Mouse (Mus musculus) frontal cortex, adult (tissue): ENCODE measurements around the gene Galnt7.
A peak's percentile ranks its signal among the peaks of the same experiment; 100 is the strongest.
"Not testable (repeated sequence)": the region's sequence is repeated elsewhere in the genome, so short reads cannot be mapped to it uniquely, and the experiment has no call there.

Experiments
- ATAC-seq: cut with Nextera tagmentation; 2 replicates; pipeline ENCODE4 v1.9.2; 2017; ENCODE audit warnings: mild to moderate bottlenecking, moderate library complexity, mixed read lengths; ENCODE audit not compliant: low TSS enrichment

Gene Galnt7

GRCm38 (mm10) chr8:57540110-57540838 is 112.6 kb downstream of the Galnt7 start:
- ATAC-seq, result peak; percentile 89

- no peak for ATAC-seq
Measured at GRCm38 (mm10) chr8:57538601-57539000, 114.2 kb downstream of the Galnt7 start.

- ATAC-seq, result no peak
Measured at GRCm38 (mm10) chr8:57536167-57536566, 116.7 kb downstream of the Galnt7 start.

GRCm38 (mm10) chr8:57534495-57534894 is 118.3 kb downstream of the Galnt7 start:
- no peak for ATAC-seq

GRCm38 (mm10) chr8:57533106-57533505 is 119.7 kb downstream of the Galnt7 start:
- ATAC-seq, result no peak

- ATAC-seq, result 0 out of 2 replicates have a peak, but pooled peaks have one; percentile 13
Measured at GRCm38 (mm10) chr8:57532223-57532622, 120.6 kb downstream of the Galnt7 start.

DNA sequence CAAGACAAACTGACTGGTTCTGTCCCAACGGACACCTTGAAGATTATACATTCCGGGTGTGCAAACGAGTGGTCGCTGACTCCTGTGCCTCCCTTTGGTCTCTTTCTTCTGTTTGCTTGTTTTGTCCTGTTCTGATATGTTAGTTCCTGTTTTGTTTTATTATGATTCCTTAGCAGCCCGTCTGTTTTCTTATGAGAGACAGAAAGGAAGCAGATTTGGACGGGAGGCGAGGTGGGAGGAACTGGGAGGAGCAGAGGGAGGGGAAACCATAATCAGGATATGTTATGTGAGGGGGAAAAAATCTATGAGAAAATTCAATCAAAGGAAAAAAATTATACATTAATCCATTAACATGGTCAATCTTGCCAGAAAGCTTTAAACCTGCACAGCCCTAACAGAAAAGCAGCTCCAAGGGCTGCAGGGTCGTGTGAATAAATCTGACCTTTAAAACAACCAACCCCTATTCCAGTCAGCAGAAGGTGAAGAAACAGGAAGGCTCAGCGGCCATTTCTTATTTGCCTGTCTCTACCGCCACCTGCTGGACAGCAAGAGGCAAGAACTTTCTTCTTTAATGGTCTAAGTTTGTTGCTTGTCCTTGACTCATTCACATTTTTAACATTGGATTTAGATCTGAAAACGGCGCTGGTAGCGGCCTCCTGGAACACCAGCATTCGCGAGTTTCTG is 122.0 kb downstream of the Galnt7 start:
- peak; percentile 90 for ATAC-seq

GRCm38 (mm10) chr8:57530238-57530637 is 122.6 kb downstream of the Galnt7 start:
- ATAC-seq, result no peak

DNA sequence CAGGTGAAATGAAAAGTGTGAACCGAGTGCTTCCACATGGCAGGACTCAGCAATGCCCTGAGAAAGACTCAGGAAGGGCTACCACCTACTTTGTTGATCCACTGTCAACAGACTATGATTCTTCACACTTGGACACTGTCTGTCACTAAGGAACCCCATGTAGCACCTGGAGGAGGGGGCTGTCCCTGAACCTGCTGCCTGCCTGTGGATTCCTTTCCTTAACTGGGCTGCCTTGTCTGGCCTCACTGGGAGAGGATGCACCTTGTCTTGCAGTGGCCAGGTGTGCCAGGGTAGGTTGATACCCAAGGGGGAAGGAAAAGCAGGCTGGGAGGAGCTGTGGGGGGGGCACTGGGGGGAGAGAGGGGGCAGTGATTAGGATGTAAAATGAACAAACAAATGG is 124.8 kb downstream of the Galnt7 start:
- no peak for ATAC-seq

GRCm38 (mm10) chr8:57520186-57520786 is 132.5 kb downstream of the Galnt7 start:
- ATAC-seq, result no peak

GRCm38 (mm10) chr8:57517723-57518122 is 135.1 kb downstream of the Galnt7 start:
- ATAC-seq, result no peak

GRCm38 (mm10) chr8:57516685-57517084 is 136.1 kb downstream of the Galnt7 start:
- not testable (repeated sequence) for ATAC-seq

- ATAC-seq, result not testable (repeated sequence)
Measured at GRCm38 (mm10) chr8:57513178-57513661, 139.6 kb downstream of the Galnt7 start.

GRCm38 (mm10) chr8:57512141-57513056 is 140.4 kb downstream of the Galnt7 start:
- peak; percentile 42; the same call in 1 of the 2 replicates for ATAC-seq

DNA sequence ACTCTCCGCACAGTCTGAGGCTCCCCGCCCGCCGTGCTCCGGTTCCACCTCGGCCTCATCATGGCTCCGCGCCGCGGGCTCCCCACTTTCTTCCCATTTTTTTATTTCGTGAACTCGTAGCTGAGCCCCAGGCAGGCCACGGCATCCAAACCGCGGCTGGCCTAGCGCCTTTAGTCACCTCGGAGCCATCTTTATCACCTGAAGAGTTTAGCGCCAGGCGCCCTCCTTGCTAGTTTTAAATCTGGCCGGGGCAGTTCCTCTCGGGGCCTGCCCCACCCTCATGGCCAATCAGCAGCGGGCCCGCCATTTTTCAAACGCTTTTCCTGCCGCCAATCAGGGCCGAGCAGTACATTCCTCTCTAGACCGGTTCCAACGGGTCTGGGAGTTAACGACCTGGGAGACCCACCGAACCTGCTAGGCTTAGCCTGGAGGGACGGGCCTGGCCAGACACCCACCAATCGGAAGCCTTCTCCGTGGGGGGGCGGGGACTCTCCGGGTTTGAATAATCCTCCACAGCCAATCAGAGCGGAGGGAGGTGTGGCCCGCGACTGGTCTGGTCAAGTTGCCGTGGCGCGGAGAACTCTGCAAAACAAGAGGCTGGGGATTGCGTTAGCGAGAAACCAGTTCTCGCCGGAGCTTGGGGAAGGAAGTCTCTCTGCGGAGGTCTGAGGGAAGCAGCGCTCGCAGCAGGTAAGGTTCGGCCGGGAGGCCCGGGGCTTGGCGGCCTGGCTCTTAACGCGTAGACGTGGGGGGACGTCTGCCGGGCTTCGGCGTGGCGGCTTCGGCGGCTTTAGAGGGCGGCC is 141.3 kb downstream of the Galnt7 start, which contains the start of gene Hmgb2:
Hmgb2 (plus strand) TSS at position 592 of the 803 bp plus-strand sequence.
- ATAC-seq, result peak; percentile 100

DNA sequence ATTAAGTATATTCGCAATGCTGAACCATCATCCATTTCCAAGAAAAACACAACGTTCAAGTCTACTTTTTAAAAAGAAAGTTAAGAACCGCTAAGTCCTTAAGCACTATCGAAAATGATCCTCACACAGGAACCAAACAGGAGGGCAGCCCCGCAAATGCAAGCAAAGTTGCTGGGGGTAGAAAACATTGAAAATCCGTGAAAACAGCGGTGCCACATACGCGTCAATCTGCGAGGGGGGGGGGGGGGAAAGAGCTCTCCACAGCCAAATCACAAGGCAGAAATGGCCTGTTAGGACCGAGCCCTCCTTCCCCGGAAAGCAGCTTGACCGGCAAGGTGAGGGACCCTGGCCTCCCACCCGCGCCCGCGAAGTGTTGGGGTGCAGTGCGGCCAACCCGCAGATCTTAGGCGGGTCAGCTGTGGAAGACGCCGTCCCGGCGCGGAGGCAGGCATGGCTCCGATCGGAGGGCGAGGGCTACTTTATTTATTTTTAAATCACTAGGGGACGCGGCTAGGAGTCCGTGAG is 142.0 kb downstream of the Galnt7 start:
- ATAC-seq, result no peak

DNA sequence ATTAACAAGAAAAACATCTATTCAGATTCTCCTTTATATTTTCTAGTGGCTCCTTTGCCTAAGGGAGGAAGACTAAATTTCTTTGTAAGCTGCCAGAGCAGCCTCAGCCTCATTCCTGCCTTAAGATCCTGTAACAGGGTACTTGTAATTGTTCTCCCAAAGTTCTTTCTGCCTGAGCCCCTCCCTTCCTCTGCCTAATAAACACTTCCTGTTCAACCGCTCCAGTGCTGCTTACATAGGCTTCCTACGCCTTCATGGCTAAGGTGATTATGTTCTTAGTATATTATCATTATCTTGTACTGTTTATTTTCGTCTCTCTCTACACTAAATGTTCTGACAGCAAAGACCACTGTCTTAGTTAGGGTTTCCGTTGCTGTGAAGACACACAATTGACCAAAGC is 144.2 kb downstream of the Galnt7 start:
- ATAC-seq, result no peak

DNA sequence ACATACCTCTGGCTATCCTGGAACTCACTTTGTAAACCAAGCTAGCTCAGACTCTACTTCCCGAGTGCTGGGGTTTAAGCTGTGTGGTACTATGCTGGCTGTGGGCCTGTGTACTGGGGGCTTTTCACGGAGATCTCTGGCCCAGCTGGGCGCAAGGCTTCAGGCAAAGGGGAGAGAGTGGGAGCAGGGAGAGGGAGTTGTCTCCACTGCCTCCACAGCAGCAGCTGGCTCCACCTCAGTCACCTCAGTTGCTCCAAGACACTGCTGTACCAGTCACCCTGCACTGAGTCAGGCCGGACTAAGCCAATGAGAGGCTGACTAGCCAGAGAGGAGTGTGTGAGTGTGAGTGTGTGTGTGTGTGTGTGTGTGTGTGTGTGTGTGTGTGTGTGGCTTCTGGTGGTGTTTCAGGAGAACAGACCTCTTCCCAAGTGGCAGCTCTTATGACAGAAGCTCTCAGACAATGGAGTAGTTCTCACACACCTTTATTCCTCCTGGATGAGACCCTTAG is 145.2 kb downstream of the Galnt7 start:
- no peak for ATAC-seq

DNA sequence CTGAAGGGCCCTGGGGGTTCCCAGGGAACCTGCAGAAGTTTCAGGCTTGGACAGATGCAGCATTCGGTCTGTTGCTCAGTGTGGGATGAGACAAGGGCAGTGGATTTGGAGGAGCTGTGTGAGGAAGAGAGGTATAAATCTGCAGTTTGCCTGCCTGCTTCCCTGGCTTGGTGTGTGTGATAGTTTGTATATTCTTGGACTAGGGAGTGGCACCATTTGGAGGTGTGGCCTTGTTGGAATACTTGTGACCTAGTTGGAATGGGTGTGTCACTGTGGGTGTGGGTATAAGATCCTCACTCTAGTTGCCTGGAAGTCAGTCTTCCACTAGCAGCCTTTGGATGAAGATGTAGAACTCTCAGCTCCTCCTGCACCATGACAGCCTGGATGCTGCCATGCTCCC is 147.3 kb downstream of the Galnt7 start:
- ATAC-seq, result not testable (repeated sequence)

- peak; percentile 65; the same call in 1 of the 2 replicates for ATAC-seq
Measured at GRCm38 (mm10) chr8:57503641-57504040, 149.2 kb downstream of the Galnt7 start.
